ENCODE assay signal across 13 mouse cellular contexts in the genomic region with DNA sequence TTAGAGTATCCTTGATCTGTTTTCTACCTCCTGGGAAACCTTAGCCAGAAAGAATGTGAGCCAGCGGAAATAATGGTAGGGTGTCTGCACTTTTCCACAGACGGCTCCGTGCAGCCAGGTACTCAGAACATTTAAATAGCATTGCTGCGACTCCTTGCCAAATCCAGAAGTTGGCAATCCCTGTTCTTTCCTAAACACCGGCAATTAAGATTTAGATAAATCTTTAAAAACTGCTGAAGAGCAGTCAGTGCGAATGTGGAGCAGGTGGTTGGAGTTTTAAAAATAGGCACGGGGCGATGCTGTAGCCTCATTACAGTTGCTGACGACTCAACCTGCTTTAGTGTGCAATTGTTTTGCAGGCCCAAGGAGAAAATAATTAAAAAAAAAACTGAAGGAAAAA.
"Had no signal": no experiment of that assay in that cellular context is flagged by ENCODE, and none has a peak within 500 bp of the region (broad histone marks: within the 10 kb centered on the region; RNA-seq: fewer than 3 reads in every experiment).

No protein-coding gene starts in this region.

- H3K36me3 ChIP-seq: limb, embryonic 15.5 days; liver, embryonic 12.5 days; midbrain, embryonic 10.5 days; neural tube, embryonic 15.5 days; stomach, embryonic 15.5 days had no signal

- H3K27ac ChIP-seq: limb, embryonic 15.5 days; liver, embryonic 12.5 days; midbrain, embryonic 10.5 days; neural tube, embryonic 15.5 days; stomach, embryonic 15.5 days had no signal

- H3K9ac ChIP-seq: limb, embryonic 15.5 days; liver, embryonic 12.5 days; lung, embryonic 14.5 days; neural tube, embryonic 15.5 days; stomach, embryonic 15.5 days had no signal

- H3K4me3 ChIP-seq: limb, embryonic 15.5 days; liver, embryonic 12.5 days; midbrain, embryonic 10.5 days; myocyte; neural tube, embryonic 15.5 days; stomach, embryonic 15.5 days had no signal

- H3K9me3 ChIP-seq: limb, embryonic 15.5 days; liver, embryonic 12.5 days; midbrain, embryonic 10.5 days; neural tube, embryonic 15.5 days; stomach, embryonic 15.5 days had no signal

- H3K4me2 ChIP-seq: limb, embryonic 15.5 days; liver, embryonic 12.5 days; lung, embryonic 14.5 days; neural tube, embryonic 15.5 days; stomach, embryonic 15.5 days had no signal

- DNase-seq: kidney, adult 18-20 months; kidney, postnatal 10 days; lung, embryonic 14.5 days; lung, postnatal 10 days; lung, postnatal 4 days; midbrain, embryonic 14.5 days; thymus, postnatal 36 days had no signal

- ATAC-seq: liver, embryonic 12.5 days had no signal

- H3K4me1 ChIP-seq: limb, embryonic 15.5 days; liver, embryonic 12.5 days; midbrain, embryonic 10.5 days; stomach, embryonic 15.5 days had no signal

- H3K27me3 ChIP-seq: limb, embryonic 15.5 days; liver, embryonic 12.5 days; neural tube, embryonic 15.5 days; stomach, embryonic 15.5 days had no signal
